Mouse (Mus musculus): ENCODE data around the gene Rimbp2.

The Rimbp2 gene

GRCm38 (mm10) chr5:128845033-128845432, 108.3 kb downstream of the Rimbp2 start:
- DNase-seq (ENCODE audit: low spot score) = no peak

GRCm38 (mm10) chr5:128843982-128844381, 109.3 kb downstream of the Rimbp2 start:
- DNase-seq (ENCODE audit: low spot score) = no peak

DNA sequence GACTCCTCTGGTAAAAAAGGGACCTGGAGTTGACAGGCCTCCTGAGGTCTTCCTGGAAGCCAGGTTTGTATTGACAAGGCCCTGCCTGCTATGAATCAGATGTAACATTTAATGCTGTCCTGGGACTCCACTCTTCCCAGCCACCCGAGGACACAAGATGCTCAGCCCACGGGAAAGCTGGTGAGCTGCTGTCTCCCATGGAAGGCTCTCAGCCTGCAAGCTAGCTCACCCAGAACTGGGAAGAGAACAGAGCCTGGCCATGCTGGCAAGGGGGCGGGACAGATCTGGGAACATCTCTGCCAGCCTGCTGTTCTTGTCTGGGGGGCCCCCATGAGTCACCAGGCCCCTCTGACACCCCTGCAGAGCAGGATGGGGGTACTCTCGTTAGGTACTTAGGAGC, 111.7 kb downstream of the Rimbp2 start:
- DNase-seq (ENCODE audit: low spot score) = no peak

DNA sequence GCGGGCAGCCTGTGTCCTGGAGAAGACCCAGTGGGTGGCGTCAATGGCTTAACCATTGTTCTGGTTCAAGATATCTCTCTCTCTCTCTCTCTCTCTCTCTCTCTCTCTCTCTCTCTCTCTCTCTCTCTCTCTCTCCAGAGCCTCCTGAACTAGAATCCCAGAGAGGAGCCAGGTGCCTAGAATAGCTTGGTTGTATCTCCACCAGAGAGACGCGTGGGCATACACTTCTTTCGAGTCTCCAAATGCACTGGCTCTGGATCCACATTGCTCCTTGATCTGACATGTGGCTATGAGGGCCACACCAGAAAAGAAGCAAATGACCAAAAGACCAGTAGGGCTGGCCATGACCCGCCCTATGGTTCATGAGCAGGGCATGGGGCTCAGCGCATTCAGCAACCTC, 116.2 kb downstream of the Rimbp2 start:
- no peak for DNase-seq (ENCODE audit: low spot score)

- no peak for DNase-seq (ENCODE audit: low spot score)
Observed at GRCm38 (mm10) chr5:128834126-128834525, 119.2 kb downstream of the Rimbp2 start.

DNA sequence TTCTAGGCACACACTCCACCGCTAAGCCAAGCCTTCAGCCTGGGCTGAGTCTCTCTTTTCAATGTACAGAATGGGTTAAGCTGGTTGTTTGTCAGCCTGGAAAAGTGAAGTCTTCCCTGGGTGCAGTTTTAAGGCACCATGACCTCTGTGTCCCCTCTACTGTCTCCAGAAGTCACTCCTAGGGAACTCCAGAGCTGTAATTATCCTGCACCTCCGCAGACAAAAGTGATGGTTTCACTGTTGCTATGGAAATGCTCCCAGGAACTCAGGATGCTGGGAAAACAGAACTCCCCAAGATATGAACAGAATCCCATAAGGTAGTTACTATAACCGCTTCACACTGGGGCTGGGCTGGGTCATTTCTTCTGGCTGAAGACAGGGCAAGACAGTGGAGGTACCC, 130.4 kb downstream of the Rimbp2 start:
- DNase-seq (ENCODE audit: low spot score) = no peak

DNA sequence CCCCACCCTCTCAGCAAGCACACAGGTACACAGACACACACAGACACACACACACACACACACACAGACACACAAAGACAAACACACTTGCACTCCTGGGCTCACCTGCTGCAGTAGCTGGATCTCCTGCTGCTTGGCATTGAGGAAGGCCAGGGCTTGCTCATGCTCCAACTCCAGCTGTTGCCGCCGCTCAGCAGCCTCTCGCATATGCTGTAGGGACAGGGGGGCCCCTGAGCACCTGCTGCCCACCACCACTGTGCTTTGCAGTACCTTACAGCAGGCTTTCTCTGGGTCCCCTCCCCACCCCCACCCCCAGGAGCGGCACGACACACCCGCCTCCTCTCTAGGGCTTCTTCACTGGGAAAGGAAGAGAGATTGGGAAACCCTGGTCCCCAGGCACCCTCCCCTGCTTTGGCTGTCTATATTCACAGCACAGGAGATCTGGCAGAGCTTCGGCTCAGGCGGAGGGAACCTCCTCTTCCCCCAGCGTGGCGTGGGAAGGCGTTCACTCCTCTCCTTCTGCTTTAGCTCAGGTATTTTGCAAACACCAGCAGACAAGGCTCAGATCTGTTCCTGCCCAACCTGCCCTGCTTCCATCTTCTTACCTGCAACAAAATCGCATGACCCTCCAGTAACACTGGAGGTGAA, 133.5 kb downstream of the Rimbp2 start:
- no peak for DNase-seq (ENCODE audit: low spot score)

- no peak for DNase-seq (ENCODE audit: low spot score)
Observed at GRCm38 (mm10) chr5:128815629-128816028, 137.7 kb downstream of the Rimbp2 start.

DNA sequence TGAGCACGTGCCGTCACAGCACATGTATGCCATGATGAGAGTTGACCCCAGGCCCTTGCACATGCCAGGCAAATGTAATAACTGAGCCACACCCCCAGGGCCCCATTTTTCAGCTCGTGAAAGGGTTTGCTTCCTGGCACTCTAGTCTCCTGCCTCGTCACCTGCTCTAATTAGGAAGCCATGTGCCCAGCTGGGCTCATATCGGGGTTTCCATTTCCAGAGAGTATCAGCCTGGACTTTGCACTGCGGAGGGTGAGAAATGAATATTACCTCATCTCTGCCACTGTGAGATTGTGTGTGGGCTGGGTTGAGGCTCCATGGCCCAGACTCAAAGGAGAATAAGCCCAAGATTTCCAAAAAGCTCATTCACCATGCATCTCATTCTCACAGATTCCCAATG, 138.2 kb downstream of the Rimbp2 start:
- no peak for DNase-seq (ENCODE audit: low spot score)

DNA sequence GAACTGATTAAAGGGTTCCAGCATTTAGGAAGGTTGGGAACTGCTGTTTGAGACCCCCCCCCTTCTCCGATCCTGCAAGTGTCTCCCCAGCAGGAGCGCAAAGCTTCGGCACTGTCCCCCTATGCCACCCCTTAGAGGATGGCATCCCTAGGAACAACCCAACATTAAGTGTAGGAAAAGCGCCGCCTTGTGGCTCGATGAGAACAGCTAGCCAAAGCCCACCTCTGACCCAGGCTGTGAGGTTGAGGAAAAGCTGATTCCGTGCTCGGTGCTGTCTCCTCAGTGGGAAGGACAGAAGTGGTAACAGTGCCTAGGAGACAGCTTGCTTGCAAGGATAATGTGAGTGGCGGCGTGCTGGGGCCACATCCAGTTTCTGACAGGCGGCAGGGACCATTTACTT, 140.2 kb downstream of the Rimbp2 start:
- DNase-seq (ENCODE audit: low spot score) = no peak

- DNase-seq (ENCODE audit: low spot score) = no peak
Observed at GRCm38 (mm10) chr5:128811431-128811830, 141.9 kb downstream of the Rimbp2 start.

DNA sequence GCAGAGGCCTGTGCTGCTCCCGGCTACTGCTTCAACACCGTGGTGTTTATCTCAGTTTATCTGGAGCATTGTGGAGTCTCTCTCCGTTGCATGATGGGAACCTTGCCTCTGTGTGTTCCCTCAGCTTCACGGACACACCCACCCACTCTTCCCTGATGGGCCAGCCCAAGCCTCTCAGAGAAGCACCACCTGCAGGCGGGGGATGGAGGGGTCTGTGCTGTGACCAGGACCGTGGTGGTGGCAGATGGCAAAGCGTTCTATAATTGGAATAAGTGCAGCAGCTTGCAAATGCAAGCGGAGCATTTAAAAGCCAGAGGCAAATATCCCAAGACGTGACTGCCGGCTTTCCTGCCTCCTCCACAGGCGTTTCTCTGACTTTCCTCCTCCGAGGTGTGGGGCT, 143.3 kb downstream of the Rimbp2 start:
- no peak for DNase-seq (ENCODE audit: low spot score)

DNA sequence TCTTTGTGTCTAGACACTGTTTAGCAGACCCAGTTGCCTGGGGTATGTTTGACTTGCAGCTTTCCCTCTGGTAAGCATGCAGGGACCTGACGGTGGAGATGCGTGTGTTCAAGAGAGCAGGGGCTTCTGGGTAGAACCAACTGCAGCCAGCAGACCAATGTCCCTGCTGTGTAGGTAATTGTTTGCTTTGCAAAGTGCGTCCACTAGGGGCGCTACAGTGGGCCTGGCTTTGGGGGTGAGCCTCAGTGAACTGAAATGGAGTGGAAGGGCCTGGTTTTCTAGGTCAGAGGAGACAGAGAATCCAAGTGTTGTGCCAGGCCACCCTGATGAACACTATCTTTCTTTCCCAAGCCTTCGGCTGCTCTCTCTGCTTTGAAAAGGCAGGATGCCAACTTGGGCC, 143.9 kb downstream of the Rimbp2 start:
- DNase-seq (ENCODE audit: low spot score) = no peak

DNA sequence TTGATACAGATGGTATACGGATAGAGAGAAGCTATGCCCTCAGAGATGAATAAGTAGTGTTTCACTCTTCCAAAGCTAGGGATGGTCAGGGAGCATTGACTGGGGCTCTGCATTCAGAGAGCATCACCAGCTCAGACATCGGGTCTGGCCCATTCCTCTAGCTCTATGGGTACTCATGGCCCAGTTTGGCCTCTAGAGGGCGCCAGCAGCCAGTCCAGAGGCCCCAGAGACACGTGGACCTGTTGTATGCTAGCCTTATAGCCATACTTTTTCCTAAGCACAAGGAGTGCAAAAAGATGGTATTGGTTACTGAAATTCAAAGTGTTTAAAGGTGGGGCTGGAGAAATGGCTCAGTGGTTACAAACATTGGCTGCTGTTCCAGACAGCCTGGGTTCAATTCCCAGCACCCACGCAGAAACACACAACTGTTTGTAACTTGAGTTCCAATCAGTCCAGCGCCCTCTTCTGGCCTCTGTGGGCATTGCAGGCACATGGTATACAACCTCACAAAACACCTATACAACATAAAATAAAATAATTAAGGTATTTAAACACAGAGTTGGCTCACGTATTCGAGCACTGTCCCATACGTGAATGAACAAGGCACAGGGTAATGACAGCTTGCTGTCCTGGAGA, 144.6 kb downstream of the Rimbp2 start:
- DNase-seq (ENCODE audit: low spot score) = no peak

GRCm38 (mm10) chr5:128807408-128807807, 145.9 kb downstream of the Rimbp2 start:
- no peak for DNase-seq (ENCODE audit: low spot score)

- DNase-seq (ENCODE audit: low spot score) = no peak
Observed at GRCm38 (mm10) chr5:128806296-128806998, 146.8 kb downstream of the Rimbp2 start.

DNA sequence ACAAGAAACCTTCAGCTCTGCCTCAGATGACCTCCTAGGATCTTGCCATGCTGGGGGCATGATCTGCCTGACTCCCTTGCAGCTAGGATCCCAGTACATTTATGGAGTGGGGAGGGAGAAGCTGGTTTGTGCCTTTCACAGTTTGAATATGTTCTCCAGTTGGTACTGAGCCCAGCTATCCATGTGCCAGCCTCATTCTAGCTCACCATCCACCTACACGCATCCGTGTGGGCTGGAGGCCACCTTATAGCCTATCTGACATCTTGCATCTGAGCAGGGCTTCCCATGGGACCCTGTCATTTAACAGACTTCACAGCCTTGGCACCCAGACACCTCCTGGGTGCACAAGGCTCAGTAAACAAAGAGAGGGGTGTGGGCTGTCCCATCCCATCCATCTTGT, 148.2 kb downstream of the Rimbp2 start:
- DNase-seq (ENCODE audit: low spot score) = no peak

- DNase-seq (ENCODE audit: low spot score) = no peak
Observed at GRCm38 (mm10) chr5:128800592-128800991, 152.7 kb downstream of the Rimbp2 start.

DNA sequence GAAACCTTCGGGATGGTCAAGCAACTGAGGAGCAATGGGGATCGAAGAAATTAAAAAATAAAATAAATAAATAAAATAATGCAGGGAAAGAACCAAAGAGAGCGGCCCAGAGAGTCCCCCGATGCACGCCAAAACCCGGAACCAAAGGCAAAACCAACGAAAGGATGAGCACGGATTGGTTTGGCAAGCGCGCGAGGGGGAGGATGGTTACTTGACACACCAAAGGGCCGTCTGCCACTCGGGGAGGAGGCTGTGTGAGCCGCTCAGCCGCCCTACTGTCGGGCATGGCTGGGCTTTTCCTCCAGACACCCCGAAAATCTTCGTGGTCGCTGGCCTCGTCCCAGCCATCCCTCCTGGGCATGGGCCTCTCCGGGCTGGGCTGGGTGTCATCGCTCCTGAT, 171.7 kb downstream of the Rimbp2 start:
- no peak for DNase-seq (ENCODE audit: low spot score)

DNA sequence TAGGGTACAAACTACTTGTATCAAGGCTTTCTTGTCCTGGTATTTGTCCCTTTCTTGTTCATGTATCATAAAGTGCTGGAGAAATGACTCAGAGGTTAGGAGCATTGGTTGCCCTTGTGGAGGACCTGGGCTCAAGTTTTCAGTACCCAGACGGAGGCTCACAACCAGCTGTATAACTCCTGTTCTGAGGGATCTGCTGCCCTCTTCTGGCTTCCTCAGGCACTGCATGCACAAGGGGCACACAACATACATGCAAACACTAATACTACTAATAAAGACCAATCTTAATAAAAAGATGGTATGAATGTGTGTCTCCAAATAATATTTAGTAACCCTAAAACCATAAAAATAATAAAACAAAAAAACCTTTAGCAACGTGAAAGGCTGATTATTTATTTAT, 176.9 kb downstream of the Rimbp2 start:
- no peak for DNase-seq (ENCODE audit: low spot score)

DNA sequence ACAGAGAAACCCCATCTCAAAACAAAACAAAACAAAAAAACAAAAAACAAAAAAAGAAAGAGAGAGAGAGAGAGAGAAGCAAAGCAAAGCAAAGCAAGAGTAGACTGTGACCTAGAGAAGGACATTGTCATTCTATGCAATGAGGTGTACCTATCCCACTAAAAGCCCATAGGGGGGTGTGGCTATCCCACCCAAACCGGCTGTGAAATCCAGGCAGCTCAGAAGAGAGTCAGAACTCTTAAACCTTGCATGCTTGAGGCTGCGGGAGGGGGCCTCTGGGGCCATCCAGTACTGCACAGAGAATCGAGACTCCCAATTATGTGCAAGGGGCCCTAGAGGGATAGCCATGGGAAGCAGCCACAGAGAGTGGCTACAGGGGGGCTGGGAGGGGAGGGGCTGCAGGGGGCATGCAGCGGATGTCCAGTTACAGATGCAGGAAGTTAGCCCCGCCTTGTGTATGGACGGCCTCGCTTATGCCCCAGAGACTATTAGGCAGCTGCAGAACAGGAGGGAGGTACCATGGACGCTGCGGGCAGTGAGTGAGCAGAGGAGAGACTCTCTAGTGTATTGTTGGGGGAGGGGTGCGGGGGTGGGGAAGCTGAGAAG, 184.2 kb downstream of the Rimbp2 start:
- no peak for DNase-seq (ENCODE audit: low spot score)

- DNase-seq (ENCODE audit: low spot score) = no peak
Observed at GRCm38 (mm10) chr5:128761118-128761517, 192.2 kb downstream of the Rimbp2 start.

GRCm38 (mm10) chr5:128746261-128746660, 207.0 kb downstream of the Rimbp2 start:
- DNase-seq (ENCODE audit: low spot score) = no peak

All from ovary, postnatal 36 days (tissue).